ENCODE assay signal across 10 mouse cellular contexts in the genomic region with DNA sequence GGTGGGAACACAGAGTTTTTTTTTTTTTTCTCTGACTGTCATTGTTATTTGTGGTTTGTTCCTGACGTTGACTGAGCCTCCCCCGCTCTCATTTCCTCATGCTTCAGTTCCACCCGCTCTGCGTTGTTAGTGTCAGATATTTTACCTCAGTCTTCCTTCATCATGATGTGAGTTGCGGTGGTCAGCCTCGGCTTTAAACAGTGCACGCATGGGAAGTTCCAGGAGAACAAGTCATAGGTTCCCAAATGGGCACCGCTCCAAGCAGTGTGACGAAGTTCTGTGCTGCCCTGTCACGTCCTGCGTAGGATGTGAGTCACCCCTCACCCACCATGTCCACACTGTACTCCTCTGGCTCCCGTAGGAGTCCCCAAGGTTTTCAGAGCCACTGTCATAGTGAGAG. TPM values are rescaled to one million over a fixed set of nuclear protein-coding genes. Genes with fewer than 3 reads are reported as not detected.
DNase-seq lines count a peak whose midpoint lies in the region; ATAC-seq and TF ChIP-seq lines count a peak whose summit lies in the region.
"Had no signal": no experiment of that assay in that cellular context is flagged by ENCODE, and none has a peak within 500 bp of the region (broad histone marks: within the 10 kb centered on the region; RNA-seq: fewer than 3 reads in every experiment).

No protein-coding gene starts in this region.

- intact Hi-C loops in heart, postnatal 10 days (cut with DNase I) = no loop called here

- no peaks in the 10 kb centered on the region for H3K9me3 ChIP-seq in lung, embryonic 14.5 days (ENCODE audit: low read depth, low read length)
- H3K9me3 ChIP-seq: embryonic facial prominence, embryonic 12.5 days had no signal

- no peak overlapping the region for H3K4me2 ChIP-seq in lung, embryonic 14.5 days
- H3K4me2 ChIP-seq: embryonic facial prominence, embryonic 12.5 days had no signal

- H3K36me3 ChIP-seq in lung, embryonic 14.5 days (ENCODE audit: insufficient read depth) = no peaks in the 10 kb centered on the region
- H3K36me3 ChIP-seq: embryonic facial prominence, embryonic 12.5 days had no signal

- TF ChIP-seq CTCF in lung, embryonic 14.5 days (IDR thresholded peaks at IDR 0.05; ENCODE audit: low read depth) = no peak

- H3K27ac ChIP-seq in lung, embryonic 14.5 days (ENCODE audit: low read depth) = no peak overlapping the region
- H3K27ac ChIP-seq: embryonic facial prominence, embryonic 12.5 days had no signal

- no peak overlapping the region for H3K4me3 ChIP-seq in lung, embryonic 14.5 days (ENCODE audit: low read depth, low read length)
- H3K4me3 ChIP-seq: embryonic facial prominence, embryonic 12.5 days had no signal

- DNase-seq in CD4-positive, CD25-positive, alpha-beta regulatory T cell, adult 2 months (ENCODE audit: low read depth, low spot score) = peak; percentile 93
- peak; percentile 10 for DNase-seq in adipocyte (ENCODE audit: low spot score)
- DNase-seq in heart, postnatal 10 days = peak; percentile 49 to 64
- peak; percentile 36 for DNase-seq in lung, embryonic 14.5 days
- peak; percentile 54 for DNase-seq in thymus, postnatal 0 days (ENCODE audit: low spot score)
- DNase-seq in ovary, postnatal 14 days (ENCODE audit: low spot score) = no peak
- no peak for DNase-seq in right cerebral cortex, postnatal 36 days (ENCODE audit: low spot score in 2 of 2)
- DNase-seq in embryo, embryonic 10.5 days (ENCODE audit: low spot score) = no peak

- no peak overlapping the region for H3K9ac ChIP-seq in lung, embryonic 14.5 days
- H3K9ac ChIP-seq: embryonic facial prominence, embryonic 12.5 days had no signal

- H3K27me3 ChIP-seq in lung, embryonic 14.5 days (ENCODE audit: insufficient read depth, low read length) = no peaks in the 10 kb centered on the region
- H3K27me3 ChIP-seq: embryonic facial prominence, embryonic 12.5 days had no signal

- H3K4me1 ChIP-seq in lung, embryonic 14.5 days (ENCODE audit: insufficient read depth) = no peaks in the 10 kb centered on the region
- H3K4me1 ChIP-seq: embryonic facial prominence, embryonic 12.5 days had no signal

- WGBS in lung, embryonic 14.5 days = 53% methylated on average over 12 of the region's 12 CpGs

- ATAC-seq in lung, embryonic 14.5 days (ENCODE audit: insufficient read depth) = peak; percentile 52; the same call in 1 of the 2 replicates

RNA-seq across cellular contexts. Expression of a gene that starts 36.9 kb away (rescaled TPM):
- 1 to 10 TPM; 4.7 to 5.4 TPM for total RNA-seq in heart, postnatal 10 days (2021)
- polyA plus RNA-seq in lung, embryonic 14.5 days (2014; fragmentation: Nextera tagmentation; extraction: Ambion mirVana) = 1.2 and 1.9 TPM in 2 replicates
- 14.8 and 18.4 TPM in 2 replicates for polyA plus RNA-seq in thymus, postnatal 0 days (2015; fragmentation: Nextera tagmentation; extraction: Ambion mirVana)

RNA-seq across cellular contexts. Expression of a gene that starts 56.7 kb away (rescaled TPM):
- not detected for total RNA-seq in heart, postnatal 10 days (2021)
- not detected in 2 replicates for polyA plus RNA-seq in lung, embryonic 14.5 days (2014; fragmentation: Nextera tagmentation; extraction: Ambion mirVana)
- 0.29 and 0.53 TPM in 2 replicates for polyA plus RNA-seq in thymus, postnatal 0 days (2015; fragmentation: Nextera tagmentation; extraction: Ambion mirVana)
- polyA plus RNA-seq: embryonic facial prominence, embryonic 12.5 days; neural tube, embryonic 14.5 days had no signal

Comparison
In these comparisons a context has a peak if more than half of its experiments do, and no peak if none do; other contexts are left out.
1. DNase-seq: peak in CD4-positive, CD25-positive, alpha-beta regulatory T cell, adult 2 months (single experiment), adipocyte (single experiment), heart, postnatal 10 days (2 of 2), lung, embryonic 14.5 days (single experiment) and thymus, postnatal 0 days (single experiment); none in ovary, postnatal 14 days (single experiment), right cerebral cortex, postnatal 36 days (0 of 2) and embryo, embryonic 10.5 days (single experiment).